Comparison of ENCODE assay signal across 8 mouse cellular contexts in the genomic region with DNA sequence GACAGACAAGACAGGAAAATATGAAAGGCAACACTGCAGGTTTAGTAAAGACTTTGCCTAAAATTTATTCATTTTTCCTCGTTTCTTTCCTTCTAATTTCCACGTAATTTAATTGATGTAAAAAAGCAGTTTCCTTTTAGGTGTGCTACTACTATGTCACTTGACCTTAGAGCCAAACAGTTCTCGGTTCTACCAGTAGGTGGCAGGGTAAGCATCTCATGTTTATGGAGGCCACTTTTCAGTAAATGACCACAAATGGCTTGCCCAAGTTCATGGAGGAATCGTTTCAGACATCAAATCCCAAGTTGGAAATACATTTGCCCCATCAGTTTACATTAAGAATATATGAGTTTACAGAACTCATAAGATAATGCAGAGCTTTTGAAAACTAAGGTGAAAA.
A peak's percentile ranks its signal among the peaks of the same experiment; 100 is the strongest.
DNase-seq lines count a peak whose midpoint lies in the region; ATAC-seq and TF ChIP-seq lines count a peak whose summit lies in the region.

No protein-coding gene starts in this region.

- no peaks in the 10 kb centered on the region for H3K27me3 ChIP-seq in thymus, adult 2 months (ENCODE audit: control insufficient read depth, insufficient read depth, low read length)
- no peaks in the 10 kb centered on the region for H3K27me3 ChIP-seq in cerebellum, adult 2 months (ENCODE audit: control insufficient read depth, insufficient read depth, low read length)
- no peaks in the 10 kb centered on the region for H3K27me3 ChIP-seq in lung, embryonic 14.5 days (ENCODE audit: insufficient read depth, low read length)

- no peak for TF ChIP-seq CTCF in thymus, adult 2 months (IDR thresholded peaks at IDR 0.05; ENCODE audit: borderline replicate concordance, control insufficient read depth, extremely low read depth, insufficient read depth, low read length, poor library complexity)
- TF ChIP-seq CTCF in cerebellum, adult 2 months (IDR thresholded peaks at IDR 0.05; ENCODE audit: borderline replicate concordance, insufficient read depth, low read depth, low read length) = peak; percentile 50; the same call in 1 of the 2 replicates
- peak; percentile 76 for TF ChIP-seq CTCF in lung, embryonic 14.5 days (IDR thresholded peaks at IDR 0.05; ENCODE audit: low read depth)

- H3K9ac ChIP-seq in lung, embryonic 14.5 days = no peak overlapping the region

- no peaks in the 10 kb centered on the region for H3K9me3 ChIP-seq in lung, embryonic 14.5 days (ENCODE audit: low read depth, low read length)

- intact Hi-C loops in heart, postnatal 14 days (cut with DNase I) = loop anchor here (5.0 kb wide), 1 partner anchor 526 kb away; no protein-coding TSS in a partner anchor

- ATAC-seq in lung, embryonic 14.5 days (ENCODE audit: insufficient read depth) = no peak

- DNase-seq in gastrocnemius, postnatal 10 days = peak; percentile 41
- DNase-seq in gastrocnemius, adult 8-10 months (ENCODE audit: low spot score in 2 of 2) = no peak
- DNase-seq in thymus, adult 2 months = peak; percentile 18
- no peak for DNase-seq in thymus, adult 18-20 months
- peak; percentile 71 to 72 for DNase-seq in cerebellum, adult 2 months
- peak; percentile 34 to 68 for DNase-seq in heart, postnatal 14 days
- DNase-seq in lung, embryonic 14.5 days = peak; percentile 82
- peak; percentile 44 for DNase-seq in thymus, postnatal 4 days

- TF ChIP-seq POLR2A in thymus, adult 2 months (IDR thresholded peaks at IDR 0.05; ENCODE audit: control insufficient read depth, extremely low read depth, insufficient read depth, low read length, poor library complexity) = no peak
- TF ChIP-seq POLR2A in cerebellum, adult 2 months (IDR thresholded peaks at IDR 0.05; ENCODE audit: borderline replicate concordance, insufficient read depth, low read length) = no peak

- H3K4me1 ChIP-seq in thymus, adult 2 months (replicated peaks; ENCODE audit: control insufficient read depth, insufficient read depth, low read length) = no peaks in the 10 kb centered on the region
- H3K4me1 ChIP-seq in cerebellum, adult 2 months (ENCODE audit: control insufficient read depth, insufficient read depth, low read length) = peaks cover 2% of the 10 kb centered on the region
- no peaks in the 10 kb centered on the region for H3K4me1 ChIP-seq in lung, embryonic 14.5 days (ENCODE audit: insufficient read depth)

- no peak overlapping the region for H3K4me2 ChIP-seq in lung, embryonic 14.5 days

- no peak overlapping the region for H3K4me3 ChIP-seq in thymus, adult 2 months (ENCODE audit: control insufficient read depth, insufficient read depth, low read length)
- H3K4me3 ChIP-seq in cerebellum, adult 2 months (replicated peaks; ENCODE audit: insufficient read depth, low read depth, low read length) = no peak overlapping the region
- no peak overlapping the region for H3K4me3 ChIP-seq in lung, embryonic 14.5 days (ENCODE audit: low read depth, low read length)

- no peak overlapping the region for H3K27ac ChIP-seq in thymus, adult 2 months (ENCODE audit: control insufficient read depth, insufficient read depth, low read length)
- no peak overlapping the region for H3K27ac ChIP-seq in cerebellum, adult 2 months (ENCODE audit: insufficient read depth, low read length)
- no peak overlapping the region for H3K27ac ChIP-seq in lung, embryonic 14.5 days (ENCODE audit: low read depth)

- 48% methylated on average over 4 of the region's 4 CpGs for WGBS in thymus, adult 2 months
- WGBS in cerebellum, adult 2 months = 48% methylated on average over 4 of the region's 4 CpGs
- WGBS in lung, embryonic 14.5 days = 46% methylated on average over 4 of the region's 4 CpGs

- no peaks in the 10 kb centered on the region for H3K36me3 ChIP-seq in thymus, adult 2 months (ENCODE audit: control insufficient read depth, insufficient read depth, low read length)
- no peaks in the 10 kb centered on the region for H3K36me3 ChIP-seq in lung, embryonic 14.5 days (ENCODE audit: insufficient read depth)

Comparison
In these comparisons a context has a peak if more than half of its experiments do, and no peak if none do; other contexts are left out.
1. DNase-seq: peak in gastrocnemius, postnatal 10 days (single experiment), thymus, adult 2 months (single experiment), cerebellum, adult 2 months (2 of 2), heart, postnatal 14 days (2 of 2), lung, embryonic 14.5 days (single experiment) and thymus, postnatal 4 days (single experiment); none in gastrocnemius, adult 8-10 months (0 of 2) and thymus, adult 18-20 months (0 of 2).